Mouse (Mus musculus): ENCODE data around the gene Nrtn.

DNA sequence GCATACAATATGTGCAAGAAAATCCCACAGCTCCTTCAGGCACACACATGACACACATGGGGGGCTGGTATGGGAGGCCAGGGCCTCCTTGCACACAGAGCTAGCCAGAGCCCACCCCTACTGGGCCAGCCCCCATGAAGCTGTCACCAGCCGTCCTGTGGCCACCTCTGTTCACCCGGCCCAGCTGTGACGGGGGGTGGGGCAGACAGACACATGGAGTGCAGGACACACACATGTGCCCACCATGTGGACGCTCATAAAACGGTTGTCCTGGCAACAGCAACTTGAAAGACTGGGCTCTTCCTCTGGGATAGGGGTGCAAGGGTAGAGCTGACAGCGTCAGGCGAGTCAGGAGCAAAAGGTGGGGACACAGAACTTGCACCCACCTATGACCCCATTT lies 1.9 kb upstream of the Nrtn start:
- TF ChIP-seq CTCF (IDR thresholded peaks at IDR 0.05; ENCODE audit: control insufficient read depth, insufficient read depth, insufficient replicate concordance, low read depth, low read length) (no peak), POLR2A (IDR thresholded peaks at IDR 0.05; ENCODE audit: control insufficient read depth, low read depth, low read length) (no peak)

All from testis, adult 2 months (tissue).